Mouse (Mus musculus): ENCODE measurements around the gene Ttyh2. TPM values are rescaled to one million over a fixed set of nuclear protein-coding genes. Genes with fewer than 3 reads are reported as not detected.

Ttyh2 gene
- polyA plus RNA-seq (2017; shearing (Covaris generic)): 1.5 TPM

GRCm38 (mm10) chr11:114675341-114675825 is at the start of gene Ttyh2:
Gene Ttyh2 (plus strand): TSS chr11:114675431.

GRCm38 (mm10) chr11:114668301-114668710 is 6.9 kb upstream of the Ttyh2 start, which contains the start of gene Rpl38:
Gene Rpl38 (plus strand): TSS chr11:114668524.

GRCm38 (mm10) chr11:114726965-114727825 is 52.0 kb downstream of the Ttyh2 start, which contains the start of gene Dnaic2:
Gene Dnaic2 (plus strand): TSS chr11:114727408.

GRCm38 (mm10) chr11:114764820-114765818 is 89.9 kb downstream of the Ttyh2 start, which contains the start of gene Kif19a:
Gene Kif19a (plus strand): TSS chr11:114765388.

Other genes starting within 250 kb of the Ttyh2 start
- 464 TPM for gene Rpl38, start 6.9 kb upstream of the Ttyh2 start, polyA plus RNA-seq (2017; shearing (Covaris generic))
- not detected for gene Dnaic2, start 52.0 kb downstream of the Ttyh2 start, polyA plus RNA-seq (2017; shearing (Covaris generic))
- 0.20 TPM for gene Kif19a, start 90.0 kb downstream of the Ttyh2 start, polyA plus RNA-seq (2017; shearing (Covaris generic))
- gene Btbd17, start 120.5 kb downstream of the Ttyh2 start, polyA plus RNA-seq (2017; shearing (Covaris generic)): not detected
- not detected for gene Gpr142, start 123.5 kb downstream of the Ttyh2 start, polyA plus RNA-seq (2017; shearing (Covaris generic))
- 0.10 TPM for gene Gprc5c, start 175.7 kb downstream of the Ttyh2 start, polyA plus RNA-seq (2017; shearing (Covaris generic))
- gene Cd300a, start 214.6 kb downstream of the Ttyh2 start, polyA plus RNA-seq (2017; shearing (Covaris generic)): 0.45 TPM